Mouse (Mus musculus): ENCODE measurements around the gene Rex1bd.

Rex1bd gene

DNA sequence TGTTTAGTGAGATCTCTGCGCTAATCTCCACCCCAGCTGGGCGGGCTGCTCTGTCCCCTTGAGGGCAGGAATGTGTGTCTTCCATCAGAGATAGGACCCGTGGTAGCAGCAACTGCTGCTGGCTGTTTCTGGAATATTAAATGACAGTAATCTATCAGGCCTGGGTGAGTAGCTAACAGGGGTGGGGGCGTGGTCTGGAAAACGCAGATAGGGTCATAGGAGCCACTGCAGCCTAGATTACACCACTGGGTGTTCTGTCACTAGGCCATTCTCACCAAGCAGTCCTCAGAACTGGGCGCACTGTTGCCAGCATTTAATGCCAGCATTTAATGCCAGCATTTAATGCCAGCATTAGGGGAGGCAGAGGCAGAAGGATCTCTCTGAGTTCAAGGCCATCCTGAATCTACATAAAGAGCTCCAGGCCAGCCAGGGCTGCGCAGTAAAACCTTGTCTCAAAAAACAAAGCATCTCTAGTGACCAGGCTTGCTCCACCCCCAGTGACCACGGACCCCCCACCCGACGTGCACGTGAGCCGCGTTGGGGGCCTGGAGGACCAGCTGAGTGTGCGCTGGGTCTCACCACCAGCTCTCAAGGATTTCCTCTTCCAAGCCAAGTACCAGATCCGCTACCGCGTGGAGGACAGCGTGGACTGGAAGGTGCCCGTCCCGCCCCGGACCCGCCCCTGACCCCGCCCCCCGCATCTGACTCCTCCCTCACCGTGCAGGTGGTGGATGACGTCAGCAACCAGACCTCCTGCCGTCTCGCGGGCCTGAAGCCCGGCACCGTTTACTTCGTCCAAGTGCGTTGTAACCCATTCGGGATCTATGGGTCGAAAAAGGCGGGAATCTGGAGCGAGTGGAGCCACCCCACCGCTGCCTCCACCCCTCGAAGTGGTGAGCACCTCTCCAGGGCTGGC lies 5.9 kb downstream of the Rex1bd start:
- DNase-seq: peak; percentile 68

DNA sequence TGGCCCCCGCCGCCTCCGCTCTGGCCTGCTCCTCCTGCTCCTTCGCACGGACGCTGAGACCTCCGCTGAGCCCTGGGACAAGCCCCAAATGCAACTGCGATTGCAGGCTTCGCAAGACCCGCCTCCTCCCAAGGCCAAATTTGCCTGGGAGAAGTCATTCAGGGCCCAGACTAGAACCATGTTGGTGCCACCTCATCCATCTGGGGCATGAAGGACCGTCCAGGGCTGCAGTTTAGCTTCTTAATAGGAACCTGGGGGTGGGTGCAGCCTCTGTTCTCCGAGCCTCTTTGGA lies 10.8 kb downstream of the Rex1bd start:
- no peak for DNase-seq

DNA sequence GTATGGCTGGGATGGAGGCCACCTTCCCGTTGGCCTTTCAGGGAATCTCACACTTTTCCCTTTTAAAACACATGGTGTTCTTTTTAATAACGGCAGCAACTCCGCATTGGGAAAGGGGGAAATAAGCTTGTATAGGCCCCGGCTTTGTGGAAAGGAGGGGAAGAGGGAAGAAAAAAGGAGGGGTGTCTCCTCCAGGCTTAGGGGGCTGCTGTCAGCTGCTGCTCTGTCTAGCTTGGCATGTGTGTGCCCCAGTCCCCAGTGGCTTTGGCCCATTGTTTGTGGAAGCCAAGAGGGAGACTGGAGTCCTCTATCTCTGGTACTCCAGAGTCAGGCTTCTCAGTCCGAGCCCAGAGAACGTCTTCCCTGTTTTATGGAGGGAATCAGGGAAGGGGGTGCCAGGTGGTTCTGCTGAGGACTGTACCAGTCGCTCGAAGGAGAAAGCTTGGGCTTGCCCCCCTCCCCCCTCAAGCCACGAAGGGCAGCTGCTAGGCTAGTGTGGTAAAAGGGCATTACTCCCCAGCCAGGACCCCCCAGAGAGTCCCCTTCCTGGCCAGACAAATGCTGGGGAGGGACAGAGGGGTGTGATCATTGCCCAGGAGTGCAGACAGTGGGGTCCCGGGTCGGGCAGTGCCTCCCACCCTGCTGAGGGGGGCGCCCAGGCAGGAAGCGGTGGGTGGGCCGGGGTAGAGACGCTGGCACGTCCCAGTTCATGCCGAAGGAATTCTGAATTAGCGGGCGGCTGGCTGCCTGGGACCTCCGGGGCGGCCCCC lies 11.4 kb downstream of the Rex1bd start:
- no peak for DNase-seq

DNA sequence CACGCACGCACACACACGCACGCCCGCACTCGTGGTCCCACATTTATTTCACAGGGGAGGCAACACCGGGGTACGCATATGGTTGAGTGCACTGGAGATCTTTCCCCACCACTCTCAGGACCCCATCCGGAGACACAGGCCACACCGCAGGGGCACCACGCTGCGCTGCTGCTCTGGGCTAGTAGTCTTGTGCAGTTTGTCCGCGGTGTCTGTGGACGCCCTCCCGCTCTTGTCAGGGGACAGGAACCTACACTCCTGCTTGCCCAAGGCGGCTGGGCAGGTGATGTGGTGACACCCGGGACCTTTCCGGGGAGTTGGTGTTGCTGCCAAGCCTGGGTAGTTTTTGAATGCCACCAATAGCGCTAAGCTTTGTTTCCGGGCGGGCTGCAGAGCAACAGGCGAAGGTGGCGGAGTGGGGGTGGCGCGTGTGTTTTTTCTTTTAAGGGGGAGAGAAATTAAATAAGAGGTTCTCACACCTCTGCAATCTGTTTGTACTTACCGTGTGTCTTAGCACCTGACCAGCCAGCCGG lies 12.1 kb downstream of the Rex1bd start:
- peak; percentile 41 for DNase-seq

DNA sequence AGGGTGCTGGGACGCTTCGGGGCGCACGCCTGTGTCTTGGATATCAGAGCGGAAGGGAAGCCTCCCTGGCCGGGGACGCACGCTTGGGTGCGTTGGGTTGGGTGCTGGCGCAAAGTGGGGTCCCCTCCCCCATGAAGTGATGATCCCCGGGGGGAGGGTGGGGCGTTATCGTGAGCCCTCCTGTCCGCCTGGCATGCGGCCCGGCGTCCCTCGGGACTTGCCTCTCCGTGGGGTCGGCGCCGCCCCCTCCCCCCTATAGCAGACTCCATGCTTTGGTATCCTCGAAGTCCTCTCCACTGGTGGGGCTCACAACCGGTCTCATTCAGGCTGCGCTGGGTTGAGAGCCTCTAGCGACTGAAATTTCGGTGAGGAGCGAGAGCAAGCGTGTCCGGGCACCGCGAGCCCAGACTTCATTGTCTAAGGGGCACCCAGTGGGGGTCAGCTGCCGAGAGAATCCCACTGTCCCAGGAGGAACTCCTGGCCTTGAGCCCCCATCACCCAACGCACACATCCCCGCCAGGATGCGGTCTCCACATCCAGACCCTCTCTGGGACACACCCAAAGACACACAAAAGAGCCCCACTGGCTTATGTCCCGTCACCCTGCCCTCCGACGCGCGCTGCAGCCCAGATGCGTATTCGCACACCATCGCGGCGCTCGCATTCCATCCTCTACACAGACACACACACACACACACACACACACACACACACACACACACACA lies 12.7 kb downstream of the Rex1bd start:
- DNase-seq: no peak

DNA sequence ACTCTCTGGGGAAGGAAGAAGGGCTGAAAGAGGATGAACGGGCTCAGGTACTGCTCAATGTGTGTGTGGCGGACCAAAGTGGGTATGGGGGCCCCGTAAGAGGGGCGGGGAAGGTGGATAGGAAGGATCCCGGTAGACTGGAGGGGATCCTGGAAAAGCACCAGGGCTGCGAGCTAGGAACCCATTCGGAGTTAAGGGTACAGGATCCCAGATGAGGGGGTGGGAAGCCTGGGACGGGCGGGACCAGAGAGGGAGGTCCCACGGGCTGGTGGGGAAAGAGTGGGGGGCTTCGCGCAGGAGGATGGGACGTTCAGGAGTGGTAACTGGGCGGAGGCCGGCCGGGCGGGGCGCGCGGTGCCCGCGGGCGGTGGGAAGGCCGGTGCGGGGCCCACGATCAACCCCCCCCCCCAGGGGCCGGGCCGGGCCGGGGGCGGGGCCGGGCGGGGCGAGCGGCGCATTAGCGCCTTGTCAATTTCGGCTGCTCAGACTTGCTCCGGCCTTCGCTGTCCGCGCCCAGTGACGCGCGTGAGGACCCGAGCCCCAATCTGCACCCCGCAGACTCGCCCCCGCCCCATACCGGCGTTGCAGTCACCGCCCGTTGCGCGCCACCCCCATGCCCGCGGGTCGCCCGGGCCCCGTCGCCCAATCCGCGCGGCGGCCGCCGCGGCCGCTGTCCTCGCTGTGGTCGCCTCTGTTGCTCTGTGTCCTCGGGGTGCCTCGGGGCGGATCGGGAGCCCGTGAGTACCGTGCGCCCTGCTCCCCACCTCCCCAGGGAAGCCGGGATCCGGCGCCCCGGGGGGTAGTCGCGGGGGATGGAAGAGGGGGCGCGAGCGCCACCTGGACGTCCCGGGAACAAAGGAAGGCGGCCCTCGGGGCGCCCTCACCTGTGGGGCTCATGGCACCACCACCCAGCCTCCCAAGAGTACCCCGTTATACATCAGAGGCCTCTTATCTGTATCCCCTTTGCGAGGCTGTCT lies 13.6 kb downstream of the Rex1bd start, which contains the start of gene Crlf1:
Crlf1 (plus strand) TSS at position 495 of the 977 bp plus-strand sequence.
- no peak for DNase-seq

DNA sequence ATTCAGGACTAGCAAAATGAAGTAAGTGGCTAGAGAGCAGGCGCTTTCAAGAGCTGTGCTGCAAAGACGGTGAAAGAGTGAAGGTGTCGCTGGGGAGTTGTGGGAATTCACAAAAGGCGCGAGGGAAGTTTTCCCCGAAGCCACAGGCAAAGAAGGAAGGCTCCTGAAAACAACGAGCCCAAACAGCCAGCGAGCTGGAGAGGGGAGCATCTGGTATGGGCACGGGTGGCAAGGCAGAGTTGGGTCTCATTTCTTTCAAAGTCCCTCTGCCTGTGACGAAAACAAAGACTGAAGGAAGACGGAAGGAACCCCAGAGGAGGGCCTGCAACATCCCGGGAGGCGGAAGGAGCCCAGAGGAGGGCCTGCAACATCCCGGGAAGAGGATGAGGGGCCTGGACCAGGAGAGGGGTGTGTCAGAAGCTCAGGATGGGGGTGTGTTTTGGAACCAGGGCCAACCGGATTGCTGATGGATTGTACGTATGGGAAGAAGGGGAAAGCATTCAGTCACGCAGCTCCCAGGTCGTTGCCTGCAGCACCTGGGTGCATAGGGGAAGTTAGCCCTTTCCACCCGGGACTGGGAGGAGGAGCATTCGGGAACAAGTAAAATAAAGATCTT lies 15.6 kb downstream of the Rex1bd start:
- no peak for DNase-seq

DNA sequence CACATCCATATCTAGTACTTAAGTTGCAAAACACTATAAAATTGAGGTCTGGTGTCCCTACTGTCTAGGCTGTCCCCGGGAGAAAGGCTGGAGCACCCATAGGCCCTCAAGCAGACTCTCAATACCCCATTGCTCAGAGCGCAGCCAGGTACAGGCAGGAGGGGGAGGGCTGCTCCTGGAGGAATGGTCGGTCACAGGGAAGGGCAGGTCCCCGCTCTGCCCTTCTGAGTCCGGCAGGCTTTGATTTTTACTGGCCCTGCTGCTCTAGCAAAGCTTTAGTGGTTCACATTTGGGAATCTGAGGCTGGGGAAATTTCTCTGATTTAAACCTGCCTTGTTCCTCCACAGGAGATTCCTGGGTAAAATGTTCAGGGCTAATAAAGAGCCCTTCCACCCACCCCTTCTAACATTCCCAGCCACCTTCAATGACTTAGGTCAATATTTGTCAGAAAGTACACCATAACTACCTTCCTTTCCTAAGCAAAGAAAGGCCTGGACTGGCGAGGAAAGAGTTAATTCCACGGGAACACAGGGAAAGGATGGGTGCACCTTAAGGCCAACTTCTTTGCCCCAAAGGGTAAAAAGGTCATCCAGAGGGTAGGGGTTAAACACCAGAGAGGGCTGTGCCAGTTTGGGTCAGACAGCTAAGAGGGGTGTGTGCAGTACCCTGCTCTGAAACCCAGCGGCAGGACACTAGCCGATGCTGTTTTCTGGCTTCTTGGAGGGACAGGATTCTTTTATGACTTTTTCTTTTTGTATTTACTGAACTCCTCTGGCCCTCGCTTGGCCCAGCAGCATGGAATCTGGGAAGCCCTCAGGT lies 16.3 kb downstream of the Rex1bd start:
- DNase-seq: no peak

DNA sequence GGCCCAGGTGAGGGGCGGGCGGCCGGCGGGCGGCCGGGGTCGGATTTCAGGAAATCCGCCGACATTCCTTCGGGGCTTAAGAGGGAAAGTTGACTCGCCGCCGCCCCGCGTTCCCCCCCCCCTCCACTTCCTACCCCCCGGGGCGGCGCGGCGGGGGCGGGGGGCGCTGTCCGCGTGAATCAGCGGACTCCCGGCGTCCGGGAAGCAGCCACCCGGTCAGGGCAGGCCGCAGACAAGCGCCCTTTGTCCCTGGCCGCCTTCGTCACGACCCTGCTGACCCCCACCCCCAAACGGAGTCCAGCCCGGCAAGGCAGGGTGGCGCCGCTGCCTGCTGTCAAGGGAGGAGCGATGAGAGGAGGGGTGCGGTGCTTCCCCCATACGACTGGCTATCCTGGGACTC lies 17.0 kb downstream of the Rex1bd start:
- no peak for DNase-seq

DNA sequence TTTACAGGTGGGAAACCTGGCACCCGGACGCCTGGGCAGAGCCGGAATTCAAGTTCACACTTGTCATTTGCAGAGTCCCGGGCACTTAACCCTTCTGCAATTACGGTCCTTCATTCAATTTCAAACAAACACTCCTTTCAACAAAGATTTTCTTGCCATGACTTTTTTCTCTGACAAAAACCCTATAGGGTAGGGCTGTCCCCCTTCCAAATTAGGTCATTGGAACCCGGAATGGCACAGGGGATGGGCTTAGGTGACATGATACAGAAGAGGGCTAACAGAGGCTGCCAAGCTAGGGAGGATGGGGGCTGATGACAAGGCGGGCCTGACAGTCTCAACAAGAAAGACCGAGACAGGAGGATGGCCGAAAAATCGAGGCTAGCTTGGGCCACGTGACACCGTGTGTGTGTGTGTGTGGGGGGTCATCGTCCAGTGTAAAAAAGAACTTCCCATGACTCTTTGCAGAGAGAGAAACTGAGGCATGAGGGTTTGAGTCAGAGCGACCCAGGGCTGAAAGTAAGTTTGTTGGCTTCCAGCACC lies 17.6 kb downstream of the Rex1bd start:
- DNase-seq: no peak

DNA sequence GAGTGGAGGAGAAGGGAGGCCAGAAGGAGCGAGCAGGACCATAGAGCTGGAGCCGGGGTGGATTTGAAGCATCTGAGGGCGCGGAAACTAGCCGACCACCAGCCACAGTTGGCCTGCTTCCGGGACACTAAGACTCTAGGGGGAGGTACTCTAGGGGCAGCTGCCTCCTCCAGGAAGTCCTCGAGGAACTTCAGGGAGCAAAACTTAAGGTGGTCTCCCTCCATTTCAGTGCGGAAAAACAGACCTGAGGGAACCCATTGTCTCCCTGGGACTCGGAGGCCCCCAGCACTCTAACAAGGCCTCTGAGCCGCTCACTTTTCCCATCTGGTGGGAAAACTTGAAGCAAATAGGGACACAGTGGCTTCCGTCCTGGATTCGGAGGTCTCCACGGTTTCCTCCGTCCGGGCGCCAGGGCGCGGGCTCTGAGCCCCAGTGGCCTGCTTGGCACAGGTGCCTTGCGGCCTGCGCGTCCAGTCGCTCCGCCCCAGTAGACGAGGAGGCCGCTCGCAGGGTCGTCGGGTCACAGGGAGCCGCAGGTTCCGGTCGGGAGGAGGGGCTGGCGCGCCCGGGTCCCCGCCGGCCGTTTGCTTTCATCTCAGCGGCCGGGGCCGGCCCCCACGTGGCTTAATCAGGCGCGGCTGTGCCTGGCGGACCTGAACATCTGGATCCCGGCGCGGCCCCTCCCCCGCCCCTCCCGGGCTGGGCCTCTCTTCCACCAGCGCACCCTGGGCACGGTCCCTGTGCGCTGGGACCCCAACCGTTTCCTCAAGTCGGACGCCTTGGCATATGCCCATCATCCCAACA lies 18.4 kb downstream of the Rex1bd start:
- peak; percentile 44 for DNase-seq

DNA sequence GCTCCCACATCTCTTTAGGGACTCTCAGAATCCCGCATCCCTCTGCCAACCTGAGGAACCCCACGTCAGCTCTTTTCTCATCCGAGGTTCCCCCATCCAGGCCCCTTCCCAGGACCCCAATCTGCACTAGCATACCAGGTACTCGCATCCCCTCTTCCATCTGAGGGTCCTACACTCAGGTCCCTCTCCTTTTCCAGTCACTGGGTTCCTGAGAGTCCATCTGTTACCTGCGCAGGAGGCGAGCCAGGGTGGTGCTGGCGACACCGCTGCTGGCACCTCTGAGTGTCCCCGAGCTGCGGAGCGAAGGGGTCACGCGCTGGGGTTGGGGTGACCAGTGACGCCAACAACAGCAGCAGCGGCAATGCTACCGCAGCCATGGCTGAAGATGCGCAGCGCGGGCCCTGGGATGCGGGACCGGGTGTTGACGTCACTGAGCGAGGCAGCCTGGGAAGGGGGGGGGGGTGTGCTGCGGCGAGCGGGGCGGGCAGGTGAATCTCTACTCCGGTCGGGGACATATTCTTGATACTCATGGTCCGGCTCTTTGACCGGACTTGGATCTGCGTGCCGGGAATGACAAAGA lies 19.5 kb downstream of the Rex1bd start, which contains the start of gene Tmem59l:
Tmem59l (minus strand) TSS at position 418 of the 580 bp plus-strand sequence.
- no peak for DNase-seq

DNA sequence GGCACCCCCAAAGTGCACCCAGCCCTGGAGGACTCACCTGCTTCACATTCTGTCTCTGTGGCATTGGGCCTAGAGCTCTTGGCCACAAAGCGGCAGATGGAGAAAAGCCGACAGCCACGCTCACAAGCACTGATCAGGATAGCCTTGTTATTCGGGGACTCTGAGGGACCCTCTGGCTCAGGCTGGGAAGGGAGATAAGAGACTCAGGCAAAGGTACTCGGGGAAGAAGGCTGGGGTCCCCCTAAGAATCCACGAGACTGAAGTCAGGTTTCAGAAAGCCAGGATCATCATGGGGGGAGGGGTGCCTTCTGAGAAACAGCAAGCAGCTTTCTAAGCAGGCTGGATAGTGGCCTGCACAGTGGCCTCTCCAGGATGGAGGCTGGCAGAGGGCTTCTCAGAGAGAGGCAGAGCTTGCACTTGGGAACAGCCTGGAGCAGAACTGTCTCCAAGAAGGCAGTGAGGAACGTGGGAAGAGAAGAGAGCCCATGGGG lies 20.3 kb downstream of the Rex1bd start:
- DNase-seq: no peak

DNA sequence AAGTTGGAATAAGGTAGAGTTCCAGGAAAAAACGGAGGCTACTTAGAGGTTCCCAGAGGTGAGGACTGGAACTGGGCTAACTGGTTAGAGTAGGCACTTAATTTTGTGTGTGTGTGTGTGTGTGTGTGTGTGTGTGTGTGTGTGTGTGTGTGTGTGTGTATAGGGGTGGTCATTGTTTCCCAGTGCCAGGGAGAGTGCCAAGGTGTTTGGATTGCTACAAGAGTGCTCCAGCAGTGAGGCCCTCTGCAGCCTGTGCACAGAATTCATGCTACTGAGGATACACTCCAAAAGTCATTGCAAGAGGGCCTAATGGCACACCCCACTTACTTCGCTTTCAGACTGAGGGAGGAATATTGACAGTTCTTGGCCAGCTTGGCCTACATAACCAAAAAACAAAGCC lies 23.6 kb downstream of the Rex1bd start:
- DNase-seq: no peak

DNA sequence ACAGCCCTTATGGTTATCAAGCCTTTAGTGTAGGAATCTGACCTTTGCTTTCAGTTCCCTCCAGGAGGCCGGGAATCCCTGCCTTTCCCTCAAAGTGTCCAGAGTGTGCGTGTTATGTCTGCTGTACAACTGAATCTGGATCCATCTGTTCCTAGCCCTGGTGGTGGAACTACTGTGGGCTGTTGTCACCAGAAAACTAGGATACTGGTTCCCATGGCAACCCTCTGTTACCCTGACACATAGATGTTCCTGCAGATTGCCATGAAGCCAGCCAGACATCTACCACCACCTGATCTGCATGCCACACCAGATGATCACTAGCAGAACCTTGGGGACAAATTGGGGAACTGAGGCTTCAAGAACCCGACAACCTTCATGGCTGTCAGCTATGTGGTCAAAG lies 24.6 kb downstream of the Rex1bd start:
- no peak for DNase-seq

DNA sequence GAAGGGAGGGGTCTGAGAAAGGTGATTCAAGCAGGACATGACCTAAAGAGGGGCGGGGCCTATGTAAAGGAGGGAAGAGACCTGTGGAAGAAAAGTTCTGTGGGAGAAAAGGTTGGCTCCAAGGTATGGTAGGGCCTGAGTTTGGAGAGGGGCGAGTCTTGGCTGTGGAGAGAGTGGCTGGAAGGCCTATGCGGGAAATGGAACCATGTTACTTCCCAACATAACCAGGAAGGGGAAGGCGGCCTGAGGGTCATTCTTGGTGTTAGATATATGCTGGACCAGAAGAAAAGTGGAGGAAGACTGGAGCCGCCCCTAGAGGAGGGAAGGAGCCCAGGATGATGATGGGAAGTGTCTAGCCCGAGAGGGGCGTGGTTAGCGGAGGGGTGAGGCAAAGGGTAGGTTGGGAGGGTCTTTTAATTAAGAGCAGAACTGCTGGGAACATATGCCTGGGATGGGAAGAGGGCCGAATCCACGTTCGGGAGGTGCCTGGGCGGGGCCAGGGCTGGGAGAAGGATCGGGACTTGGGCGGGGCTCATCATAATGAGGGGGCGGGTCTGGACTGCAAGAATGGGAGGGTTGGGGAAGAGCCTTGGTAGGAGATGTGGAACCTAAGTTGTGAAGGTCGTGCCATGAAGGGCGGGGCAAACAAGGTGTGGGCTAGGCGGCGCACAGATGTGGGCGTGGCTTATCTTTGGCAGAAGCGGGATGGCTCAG lies 29.1 kb downstream of the Rex1bd start:
- peak; percentile 47 for DNase-seq

DNA sequence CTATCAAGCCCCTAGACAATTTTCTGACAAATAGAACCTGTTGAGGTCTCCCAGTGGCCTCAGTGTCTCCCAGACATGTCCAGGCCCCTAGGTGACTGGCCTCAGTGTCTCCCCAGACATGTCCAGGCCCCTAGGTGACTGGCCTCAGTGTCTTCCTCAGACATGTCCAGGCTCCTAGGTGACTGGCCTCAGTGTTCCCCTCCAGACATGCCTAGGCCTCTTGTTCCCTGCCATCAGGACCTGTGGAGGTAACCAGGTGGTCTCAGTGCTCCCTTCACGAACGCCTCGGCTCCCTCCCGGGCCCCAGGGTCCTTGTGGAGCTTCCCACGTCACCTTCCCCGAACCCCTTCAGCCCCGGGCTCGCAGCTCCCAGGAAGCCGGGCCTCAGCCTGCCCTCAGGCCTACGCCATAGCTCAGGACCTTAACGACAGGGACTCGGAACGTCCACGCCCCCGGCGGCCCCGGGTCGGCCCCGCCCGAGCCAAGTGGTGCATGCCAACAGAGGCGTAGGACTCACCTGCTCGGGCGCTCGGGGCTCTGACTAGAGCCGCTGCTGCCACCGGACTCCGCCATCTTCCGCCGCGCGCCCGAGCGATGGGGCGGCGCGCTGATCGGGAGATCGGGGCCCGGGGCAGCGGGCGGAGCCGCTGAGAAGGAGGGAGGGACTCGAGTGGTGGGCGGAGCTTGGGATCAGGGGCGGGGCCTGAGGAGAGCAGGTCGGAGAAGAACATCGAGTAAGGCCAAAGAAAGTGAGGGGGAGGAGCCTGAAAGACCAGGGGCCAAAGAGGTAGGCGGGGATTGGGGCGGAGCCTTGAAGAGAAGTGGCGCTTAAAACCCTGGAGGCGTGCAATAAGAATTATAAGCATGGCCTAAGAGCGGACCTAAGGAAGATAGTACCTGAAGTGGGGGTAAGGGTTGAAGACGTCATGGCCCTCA lies 30.0 kb downstream of the Rex1bd start, which contains the start of gene Klhl26:
Klhl26 (minus strand) TSS at position 636 of the 936 bp plus-strand sequence.
- DNase-seq: peak; percentile 97
